Mouse (Mus musculus) adrenal gland, adult 2 months (tissue): ENCODE data around the gene Insm1. TPM values are rescaled to one million over a fixed set of nuclear protein-coding genes. Genes with fewer than 3 reads are reported as not detected.

ENCODE experiments used
- DNase-seq: peaks from one replicate; pipeline ENCODE4 v3.0.0; 2021
- long read RNA-seq: library from polyadenylated mRNA; stranded (forward); transcript quantifications from one replicate; pipeline ENCODE4 v2.0.0, GENCODE M21; 2021
- polyA plus RNA-seq: library from polyadenylated mRNA; depleted of rRNA; stranded (reverse); fragments of >200 nt; gene quantifications from 2 replicates; pipeline ENCODE4 v1.2.3, GENCODE M21; 2012; rRNA removed
- total RNA-seq, 2 experiments: library from RNA; stranded (reverse); gene quantifications; 2 replicates each; pipeline ENCODE4 v1.2.3; 2021

The Insm1 gene
- total RNA-seq (1 to 10 TPM; 3.7 to 10.0 TPM), polyA plus RNA-seq (11.8 and 23.1 TPM in 2 replicates)
- long read RNA-seq, transcript Insm1-201 (1 exons, 3,100 nt) = major isoform, 14 of 14 reads
- long read RNA-seq, partial matches to known transcripts = 0 of 14 reads
- long read RNA-seq, other reads (novel, unspliced or antisense) = 0 of 14 reads

GRCm38 (mm10) chr2:146221076-146221928, at the start of gene Insm1:
Gene Insm1, plus strand, starts transcription at chr2:146221921.
- peak; percentile 59 for DNase-seq

- DNase-seq = no peak
Measured at GRCm38 (mm10) chr2:146172106-146172505, 49.6 kb upstream of the Insm1 start.

GRCm38 (mm10) chr2:146174173-146174572, 47.5 kb upstream of the Insm1 start:
- no peak for DNase-seq

GRCm38 (mm10) chr2:146178718-146179117, 43.0 kb upstream of the Insm1 start:
- no peak for DNase-seq

GRCm38 (mm10) chr2:146183830-146184793, 37.6 kb upstream of the Insm1 start:
- no peak for DNase-seq

GRCm38 (mm10) chr2:146196126-146196525, 25.6 kb upstream of the Insm1 start:
- no peak for DNase-seq

GRCm38 (mm10) chr2:146197947-146198346, 23.8 kb upstream of the Insm1 start:
- DNase-seq = no peak

GRCm38 (mm10) chr2:146210968-146211367, 10.8 kb upstream of the Insm1 start:
- no peak for DNase-seq

- peak; percentile 49 for DNase-seq
Measured at GRCm38 (mm10) chr2:146214715-146215114, 7.0 kb upstream of the Insm1 start.

- DNase-seq = no peak
Measured at GRCm38 (mm10) chr2:146216111-146217064, 5.3 kb upstream of the Insm1 start.

- DNase-seq = no peak
Measured at GRCm38 (mm10) chr2:146217227-146217980, 4.3 kb upstream of the Insm1 start.

GRCm38 (mm10) chr2:146218161-146218691, 3.5 kb upstream of the Insm1 start:
- DNase-seq = no peak

- DNase-seq = no peak
Measured at GRCm38 (mm10) chr2:146218881-146219535, 2.7 kb upstream of the Insm1 start.

- DNase-seq = no peak
Measured at GRCm38 (mm10) chr2:146219791-146220190, 1.9 kb upstream of the Insm1 start.

- no peak for DNase-seq
Measured at GRCm38 (mm10) chr2:146220591-146221075, 1.1 kb upstream of the Insm1 start.

GRCm38 (mm10) chr2:146221929-146222278, 183 bp downstream of the Insm1 start:
- DNase-seq = peak; percentile 53

- peak; percentile 41 for DNase-seq
Measured at GRCm38 (mm10) chr2:146222279-146223175, 806 bp downstream of the Insm1 start.

GRCm38 (mm10) chr2:146223176-146223905, 1.6 kb downstream of the Insm1 start:
- DNase-seq = peak; percentile 53
